Comparison of ENCODE assay signal across 26 mouse cellular contexts in the genomic region with DNA sequence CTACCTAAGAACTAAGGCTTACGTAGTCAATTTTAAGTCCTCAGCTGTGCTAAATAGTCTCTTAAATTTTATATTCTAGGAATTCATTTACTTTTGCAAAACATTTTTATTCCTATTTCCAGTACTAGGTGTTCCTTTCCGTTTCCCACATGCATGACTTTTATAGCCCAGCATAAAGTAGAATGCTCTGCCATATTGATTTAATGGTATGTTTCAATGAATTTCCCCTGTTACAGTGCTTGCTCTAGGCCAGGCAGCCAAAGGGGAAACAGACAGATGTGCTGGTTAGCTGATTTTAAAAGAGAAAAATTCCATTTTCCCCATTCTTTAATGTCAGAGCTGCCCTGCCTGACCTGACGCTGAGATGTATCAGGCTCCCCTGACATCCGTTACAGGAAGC.
"Had no signal": no experiment of that assay in that cellular context is flagged by ENCODE, and none has a peak within 500 bp of the region (broad histone marks: within the 10 kb centered on the region; RNA-seq: fewer than 3 reads in every experiment).

No protein-coding gene starts in this region.

- H3K4me2 ChIP-seq: heart, embryonic 11.5 days; heart, embryonic 13.5 days; heart, embryonic 15.5 days; hindbrain, embryonic 13.5 days; hindbrain, embryonic 15.5 days; kidney, embryonic 15.5 days; limb, embryonic 12.5 days; liver, embryonic 11.5 days; liver, embryonic 13.5 days had no signal

- H3K36me3 ChIP-seq: heart, embryonic 13.5 days; heart, embryonic 15.5 days; hindbrain, embryonic 13.5 days; hindbrain, embryonic 15.5 days; kidney, embryonic 15.5 days; limb, embryonic 12.5 days; liver, embryonic 13.5 days had no signal

- H3K27me3 ChIP-seq: heart, embryonic 13.5 days; heart, embryonic 15.5 days; hindbrain, embryonic 13.5 days; hindbrain, embryonic 15.5 days; kidney, embryonic 15.5 days; limb, embryonic 12.5 days; liver, embryonic 13.5 days had no signal

- ATAC-seq: forebrain, postnatal 0 days; hindbrain, postnatal 0 days; intestine, embryonic 16.5 days had no signal

- DNase-seq: forebrain, postnatal 0 days; gastrocnemius, postnatal 14 days; gastrocnemius, postnatal 36 days; heart, adult 11 months; heart, adult 2 months; heart, postnatal 14 days; heart, postnatal 36 days; kidney, adult 11 months; kidney, adult 2 months; kidney, adult 9 months; kidney, postnatal 10 days; kidney, postnatal 36 days; layer of hippocampus, adult 9-11 months; layer of hippocampus, postnatal 36 days; liver; liver, embryonic 13.5 days had no signal

- H3K9ac ChIP-seq: forebrain, postnatal 0 days; heart, embryonic 13.5 days; heart, embryonic 15.5 days; hindbrain, embryonic 13.5 days; hindbrain, embryonic 15.5 days; kidney, embryonic 15.5 days; limb, embryonic 12.5 days; liver, embryonic 13.5 days had no signal

- H3K4me3 ChIP-seq: heart, adult 2 months; heart, embryonic 13.5 days; heart, embryonic 15.5 days; hindbrain, embryonic 13.5 days; hindbrain, embryonic 15.5 days; kidney, embryonic 15.5 days; limb, embryonic 12.5 days; liver, embryonic 13.5 days had no signal

- H3K9me3 ChIP-seq: heart, embryonic 13.5 days; heart, embryonic 15.5 days; hindbrain, embryonic 13.5 days; hindbrain, embryonic 15.5 days; kidney, embryonic 15.5 days; limb, embryonic 12.5 days; liver, embryonic 13.5 days had no signal

- H3K4me1 ChIP-seq: heart, embryonic 15.5 days; hindbrain, embryonic 15.5 days; kidney, embryonic 15.5 days; liver, embryonic 13.5 days had no signal

- H3K27ac ChIP-seq: heart, adult 2 months; heart, embryonic 13.5 days; heart, embryonic 15.5 days; hindbrain, embryonic 13.5 days; hindbrain, embryonic 15.5 days; hindbrain, postnatal 0 days; kidney, embryonic 15.5 days; limb, embryonic 12.5 days; liver, embryonic 13.5 days had no signal
